Mouse (Mus musculus) limb, embryonic 11.5 days (tissue): ENCODE data around the gene Nr1i2. TPM values are rescaled to one million over a fixed set of nuclear protein-coding genes. Genes with fewer than 3 reads are reported as not detected.

Source experiments
- ATAC-seq: fragments of 200-750 bp; cut with Nextera tagmentation; 2 replicates; pipeline ENCODE4 v1.8.0; 2017; ENCODE audit warnings: low read depth; ENCODE audit not compliant: insufficient number of reproducible peaks, low FRiP score, low TSS enrichment
- DNase-seq: peaks from one replicate; pipeline ENCODE4 v3.0.0-alpha.2; 2015; ENCODE audit warnings: low spot score
- H3K27ac ChIP-seq: fragments of 300-500 bp; sonication (generic); replicated peaks from 2 replicates; pipeline ENCODE4 v1.5.1; 2014; ENCODE audit warnings: low read depth, mild to moderate bottlenecking, low read length
- H3K27me3 ChIP-seq: fragments of 300-500 bp; sonication (generic); 2 replicates; pipeline ENCODE4 v1.6.1; 2014; ENCODE audit warnings: mild to moderate bottlenecking, low read length, mixed read lengths; ENCODE audit not compliant: control insufficient read depth, insufficient read depth
- H3K36me3 ChIP-seq: fragments of 300-500 bp; sonication (generic); 2 replicates; pipeline ENCODE4 v1.6.1; 2014; ENCODE audit warnings: mild to moderate bottlenecking, low read length, moderate library complexity, mixed read lengths; ENCODE audit not compliant: control insufficient read depth, insufficient read depth
- H3K4me1 ChIP-seq: fragments of 300-500 bp; sonication (generic); 2 replicates; pipeline ENCODE4 v1.6.1; 2014; ENCODE audit warnings: low read length, mixed read lengths; ENCODE audit not compliant: control insufficient read depth, insufficient read depth
- H3K4me2 ChIP-seq: fragments of 300-500 bp; sonication (generic); 2 replicates; pipeline ENCODE4 v1.6.1; 2014; ENCODE audit warnings: low read depth, mild to moderate bottlenecking, moderate library complexity; ENCODE audit not compliant: severe bottlenecking
- H3K4me3 ChIP-seq: fragments of 300-500 bp; sonication (generic); 2 replicates; pipeline ENCODE4 v1.5.1; 2014; ENCODE audit warnings: low read depth, low read length
- H3K9ac ChIP-seq: fragments of 300-500 bp; sonication (generic); 2 replicates; pipeline ENCODE4 v1.6.1; 2014; ENCODE audit warnings: mild to moderate bottlenecking, low read length
- H3K9me3 ChIP-seq: fragments of 300-500 bp; sonication (generic); 2 replicates; pipeline ENCODE4 v1.6.1; 2016; ENCODE audit warnings: low read length; ENCODE audit not compliant: control insufficient read depth
- WGBS: fragments of 180-500 bp; shearing (Covaris S2); extraction: QIAGEN DNeasy Blood & Tissue Kit; methylation state at CpG from one replicate; pipeline ENCODE4 v1.1.7; 2014; 5-methylcytosine and 5-hydroxymethylcytosine counted together
- polyA plus RNA-seq: library from polyadenylated mRNA; unstranded; fragments of >200 nt; fragmentation: Nextera tagmentation; extraction: Ambion mirVana; gene quantifications from 2 replicates; pipeline ENCODE4 v1.2.1, GENCODE M21; 2014

Nr1i2 gene
- polyA plus RNA-seq, 1 experiment from 2014 or later = not detected

- Histone ChIP-seq H3K9me3 (no peaks in the 10 kb centered on the region), H3K27ac (no peak overlapping the region), H3K4me1 (no peaks in the 10 kb centered on the region), H3K27me3 (no peaks in the 10 kb centered on the region), H3K4me3 (no peak overlapping the region), H3K4me2 (no peak overlapping the region), H3K9ac (no peak overlapping the region), H3K36me3 (no peaks in the 10 kb centered on the region)
- 87% methylated on average over 6 of the region's 6 CpGs for WGBS
- ATAC-seq (no peak), DNase-seq (no peak)
These were observed 3.8 kb upstream of the Nr1i2 start for GRCm38 (mm10) chr16:38298410-38298809.

- no peak for ATAC-seq
- no peak for DNase-seq
- Histone ChIP-seq H3K27me3 (no peaks in the 10 kb centered on the region), H3K27ac (no peak overlapping the region), H3K9ac (no peak overlapping the region), H3K9me3 (no peaks in the 10 kb centered on the region), H3K4me2 (no peak overlapping the region), H3K4me3 (no peak overlapping the region), H3K4me1 (no peaks in the 10 kb centered on the region), H3K36me3 (no peaks in the 10 kb centered on the region)
- WGBS = 62% methylated on average over 5 of the region's 5 CpGs
These were observed 816 bp upstream of the Nr1i2 start for GRCm38 (mm10) chr16:38295349-38295930.

- H3K4me2 ChIP-seq = no peak overlapping the region
- H3K9ac ChIP-seq = no peak overlapping the region
- H3K9me3 ChIP-seq = no peaks in the 10 kb centered on the region
- H3K27me3 ChIP-seq = no peaks in the 10 kb centered on the region
- no peak overlapping the region for H3K4me3 ChIP-seq
- H3K36me3 ChIP-seq = no peaks in the 10 kb centered on the region
- H3K27ac ChIP-seq = no peak overlapping the region
- 0 out of 2 replicates have a peak, but pooled peaks cover 6% of the 10 kb centered on the region for H3K4me1 ChIP-seq
- DNase-seq (no peak), ATAC-seq (no peak)
- 90% methylated on average over 2 of the region's 2 CpGs for WGBS
These were observed 4.5 kb downstream of the Nr1i2 start for GRCm38 (mm10) chr16:38290151-38290550.

GRCm38 (mm10) chr16:38288851-38289250 is 5.8 kb downstream of the Nr1i2 start:
- ATAC-seq (no peak), DNase-seq (no peak)
- Histone ChIP-seq H3K4me2 (no peak overlapping the region), H3K27me3 (no peaks in the 10 kb centered on the region), H3K27ac (no peak overlapping the region), H3K9me3 (no peaks in the 10 kb centered on the region), H3K4me3 (no peak overlapping the region), H3K36me3 (no peaks in the 10 kb centered on the region), H3K9ac (no peak overlapping the region), H3K4me1 (0 out of 2 replicates have a peak, but pooled peaks cover 6% of the 10 kb centered on the region)
- 18% methylated on average over 6 of the region's 6 CpGs for WGBS

- Histone ChIP-seq H3K36me3 (no peaks in the 10 kb centered on the region), H3K27me3 (no peaks in the 10 kb centered on the region), H3K9ac (no peak overlapping the region), H3K4me2 (no peak overlapping the region), H3K27ac (no peak overlapping the region), H3K9me3 (no peaks in the 10 kb centered on the region), H3K4me1 (0 out of 2 replicates have a peak, but pooled peaks cover 6% of the 10 kb centered on the region), H3K4me3 (no peak overlapping the region)
- 92% methylated on average over 3 of the region's 3 CpGs for WGBS
- no peak for ATAC-seq
- no peak for DNase-seq
These were observed 6.9 kb downstream of the Nr1i2 start for GRCm38 (mm10) chr16:38287762-38288161.

GRCm38 (mm10) chr16:38287357-38287756 is 7.3 kb downstream of the Nr1i2 start:
- 83% methylated on average over 6 of the region's 6 CpGs for WGBS
- Histone ChIP-seq H3K4me1 (0 out of 2 replicates have a peak, but pooled peaks cover 6% of the 10 kb centered on the region), H3K9me3 (no peaks in the 10 kb centered on the region), H3K27me3 (no peaks in the 10 kb centered on the region), H3K27ac (no peak overlapping the region), H3K36me3 (no peaks in the 10 kb centered on the region), H3K4me3 (no peak overlapping the region), H3K9ac (no peak overlapping the region), H3K4me2 (no peak overlapping the region)
- DNase-seq (no peak), ATAC-seq (no peak)

- Histone ChIP-seq H3K9me3 (no peaks in the 10 kb centered on the region), H3K4me2 (no peak overlapping the region), H3K27me3 (no peaks in the 10 kb centered on the region), H3K27ac (no peak overlapping the region), H3K4me3 (no peak overlapping the region), H3K4me1 (0 out of 2 replicates have a peak, but pooled peaks cover 6% of the 10 kb centered on the region), H3K9ac (no peak overlapping the region), H3K36me3 (no peaks in the 10 kb centered on the region)
- ATAC-seq (no peak), DNase-seq (no peak)
- 81% methylated on average over 4 of the region's 4 CpGs for WGBS
These were observed 8.1 kb downstream of the Nr1i2 start for GRCm38 (mm10) chr16:38286541-38286940.

- Histone ChIP-seq H3K9ac (no peak overlapping the region), H3K4me3 (no peak overlapping the region), H3K9me3 (no peaks in the 10 kb centered on the region), H3K36me3 (no peaks in the 10 kb centered on the region), H3K4me2 (no peak overlapping the region), H3K4me1 (0 out of 2 replicates have a peak, but pooled peaks cover 6% of the 10 kb centered on the region), H3K27ac (no peak overlapping the region), H3K27me3 (no peaks in the 10 kb centered on the region)
- WGBS = 85% methylated on average over 7 of the region's 7 CpGs
- DNase-seq (no peak), ATAC-seq (no peak)
These were observed 8.8 kb downstream of the Nr1i2 start for GRCm38 (mm10) chr16:38285801-38286200.

GRCm38 (mm10) chr16:38283300-38283699 is 11.3 kb downstream of the Nr1i2 start:
- no peak overlapping the region for H3K9ac ChIP-seq
- no peak overlapping the region for H3K27ac ChIP-seq
- H3K4me1 ChIP-seq = no peaks in the 10 kb centered on the region
- no peak for ATAC-seq
- no peaks in the 10 kb centered on the region for H3K36me3 ChIP-seq
- H3K9me3 ChIP-seq = no peaks in the 10 kb centered on the region
- H3K27me3 ChIP-seq = no peaks in the 10 kb centered on the region
- 40% methylated on average over 3 of the region's 3 CpGs for WGBS
- H3K4me3 ChIP-seq = no peak overlapping the region
- no peak for DNase-seq
- no peak overlapping the region for H3K4me2 ChIP-seq
